Mouse (Mus musculus) bone marrow, adult 2 months (tissue): Measurements from ENCODE around the gene Capn5.

Source experiments
- CTCF ChIP-seq: fragments of 200-500 bp; IDR thresholded peaks from 2 replicates; pipeline ENCODE4 v1.5.1; 2011; ENCODE audit warnings: low read length, control low read depth; ENCODE audit not compliant: control insufficient read depth, insufficient read depth
- POLR2A ChIP-seq: fragments of 200-500 bp; IDR thresholded peaks from 2 replicates; pipeline ENCODE4 v1.6.1; 2011; ENCODE audit warnings: low read depth, mild to moderate bottlenecking, control low read depth, low read length, borderline replicate concordance; ENCODE audit not compliant: control insufficient read depth

DNA sequence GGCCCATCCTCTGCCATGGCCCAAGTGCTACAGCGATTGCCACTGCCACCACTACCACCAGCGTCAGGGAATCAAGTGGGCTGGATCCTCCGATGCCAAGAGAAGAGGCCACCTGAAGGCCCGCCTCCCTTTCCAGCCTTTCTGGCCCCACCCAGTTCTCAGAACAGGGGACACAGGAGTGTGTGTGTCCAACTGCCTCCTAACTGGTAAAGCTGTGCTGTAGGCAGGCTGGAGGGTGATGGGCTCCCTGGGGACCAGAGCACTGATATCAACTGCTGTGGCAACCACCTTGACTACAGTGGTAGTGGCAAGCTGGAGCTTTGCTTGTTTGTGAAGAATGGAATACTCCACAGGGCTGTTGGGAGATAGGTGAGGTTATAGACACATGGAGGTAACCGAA is 32.7 kb downstream of the Capn5 start, which contains the start of gene Omp:
- TF ChIP-seq CTCF (no peak), POLR2A (no peak)
